Mouse (Mus musculus): ENCODE measurements at regions not wholly inside any gene's neighbourhood (a gene's known extent, or its start where the extent isn't known, plus 50 kb on each side); places are given as distances from the start of the nearest gene placed in this dataset.

DNA sequence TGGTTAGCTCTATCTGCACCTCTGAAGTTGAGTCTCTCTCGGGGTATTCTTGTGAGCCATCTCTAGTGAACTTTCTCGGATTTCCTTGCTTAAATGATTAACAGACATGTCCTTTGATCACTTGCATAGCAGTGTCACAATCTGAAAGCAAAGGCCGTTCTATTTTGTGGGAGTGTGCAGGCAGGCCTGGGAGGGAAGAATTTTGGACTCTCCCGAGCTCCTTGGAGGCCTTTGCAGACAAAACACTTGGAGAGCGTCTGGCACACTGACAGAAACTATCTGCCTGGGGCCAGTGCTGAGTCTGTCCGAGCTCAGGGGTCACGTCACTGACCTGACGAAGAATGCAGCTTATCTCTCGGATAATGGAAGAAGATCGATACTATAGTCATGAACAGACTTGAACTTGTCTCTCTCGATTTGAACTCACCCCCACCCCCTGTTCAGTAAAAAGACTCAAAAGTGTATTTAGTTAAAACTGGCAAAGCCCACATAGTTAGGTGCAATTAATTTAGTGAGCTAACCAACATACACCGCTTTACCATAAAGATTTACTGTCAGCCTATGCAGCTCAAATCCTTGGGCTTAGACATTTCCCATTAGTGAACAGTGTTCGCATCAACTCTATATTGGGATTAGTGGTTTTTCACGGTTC lies 92.2 kb upstream of the Zfp366 start:
- H3K36me3 ChIP-seq (ENCODE audit: control insufficient read depth, insufficient read depth, low read length): no peaks in the 10 kb centered on the region
- H3K27ac ChIP-seq (ENCODE audit: low read length): peak overlapping the region; percentile 1; the same call in 1 of the 2 replicates
- WGBS: 34% methylated on average over 14 of the region's 14 CpGs
- H3K9me3 ChIP-seq (ENCODE audit: control insufficient read depth, low read length): no peaks in the 10 kb centered on the region
- H3K4me3 ChIP-seq (ENCODE audit: low read length): no peak overlapping the region
- no peak overlapping the region for H3K9ac ChIP-seq (ENCODE audit: low read length)
- H3K4me2 ChIP-seq (ENCODE audit: low read depth, low read length): no peak overlapping the region
- H3K4me1 ChIP-seq (replicated peaks; ENCODE audit: control insufficient read depth, insufficient read depth, low read length): peaks cover 6% of the 10 kb centered on the region; the same call in 1 of the 2 replicates
- peak; percentile 45; the same call in 1 of the 2 replicates for ATAC-seq (ENCODE audit: low read depth)
- no peaks in the 10 kb centered on the region for H3K27me3 ChIP-seq (ENCODE audit: control insufficient read depth, insufficient read depth, low read depth, low read length)

DNA sequence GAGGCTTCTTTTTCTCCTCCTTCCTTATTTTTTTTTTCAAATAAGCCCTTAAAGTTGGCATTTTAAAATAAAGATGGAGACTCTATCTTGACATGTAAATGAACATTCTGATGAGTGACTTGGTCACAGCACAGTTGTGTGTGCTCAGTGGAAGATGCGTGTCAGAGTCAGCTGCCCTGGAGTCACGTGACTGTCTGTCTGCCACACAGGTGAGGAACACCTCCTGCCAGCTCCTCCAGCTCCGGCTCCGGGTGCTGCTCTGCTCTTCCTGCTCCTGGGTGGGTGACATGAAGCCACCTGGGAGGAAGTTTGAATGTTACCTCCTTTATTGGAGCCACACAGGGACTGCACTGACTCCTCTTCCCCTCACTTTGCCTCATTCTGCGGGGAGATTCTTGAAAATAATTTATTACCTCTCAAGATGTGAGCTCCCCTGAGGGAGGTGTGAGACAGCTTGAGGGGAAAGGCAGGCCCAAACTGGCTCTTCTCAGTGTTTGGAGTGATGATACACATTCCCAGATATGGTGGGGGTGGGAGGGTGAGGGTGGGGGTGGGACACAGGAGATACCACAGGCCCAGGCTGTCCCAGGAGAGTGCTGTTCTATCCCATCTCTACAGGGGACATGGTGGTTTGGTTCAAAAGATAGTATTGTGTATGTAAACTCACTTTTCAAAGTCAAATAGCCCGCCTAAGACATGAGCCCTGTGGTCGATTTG lies 92.9 kb upstream of the Zfp366 start:
- Histone ChIP-seq H3K4me1 (replicated peaks; ENCODE audit: control insufficient read depth, insufficient read depth, low read length) (peaks cover 6% of the 10 kb centered on the region; the same call in 1 of the 2 replicates), H3K36me3 (ENCODE audit: control insufficient read depth, insufficient read depth, low read length) (no peaks in the 10 kb centered on the region), H3K4me2 (ENCODE audit: low read depth, low read length) (no peak overlapping the region), H3K4me3 (ENCODE audit: low read length) (no peak overlapping the region), H3K9ac (ENCODE audit: low read length) (no peak overlapping the region), H3K9me3 (ENCODE audit: control insufficient read depth, low read length) (no peaks in the 10 kb centered on the region), H3K27me3 (ENCODE audit: control insufficient read depth, insufficient read depth, low read depth, low read length) (no peaks in the 10 kb centered on the region), H3K27ac (ENCODE audit: low read length) (no peak overlapping the region)
- ATAC-seq (ENCODE audit: low read depth): no peak
- 49% methylated on average over 7 of the region's 7 CpGs for WGBS

DNA sequence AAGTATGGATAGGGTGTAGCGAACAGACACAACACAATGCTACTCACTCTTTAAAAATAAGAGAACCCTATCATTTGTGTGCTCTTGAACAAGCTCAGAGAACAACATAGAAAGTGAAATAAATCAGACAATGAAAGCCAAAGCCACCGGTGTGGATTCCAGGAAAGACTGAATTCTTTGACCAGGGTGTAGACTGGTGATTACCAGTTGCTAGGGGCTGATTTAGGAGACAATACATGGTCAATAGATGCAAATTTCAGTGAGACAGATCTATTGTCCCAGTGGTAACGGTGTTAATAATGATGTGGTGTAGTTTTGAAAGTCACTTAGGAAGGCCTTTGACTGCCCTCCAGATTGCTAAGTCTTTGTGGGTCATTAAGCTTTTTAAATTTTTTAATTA lies 94.3 kb upstream of the Zfp366 start:
- ATAC-seq (ENCODE audit: low read depth): no peak
- no peaks in the 10 kb centered on the region for H3K27me3 ChIP-seq (ENCODE audit: control insufficient read depth, insufficient read depth, low read depth, low read length)
- H3K4me3 ChIP-seq (ENCODE audit: low read length): no peak overlapping the region
- H3K9me3 ChIP-seq (ENCODE audit: control insufficient read depth, low read length): no peaks in the 10 kb centered on the region
- no peaks in the 10 kb centered on the region for H3K36me3 ChIP-seq (ENCODE audit: control insufficient read depth, insufficient read depth, low read length)
- peaks cover 6% of the 10 kb centered on the region; the same call in 1 of the 2 replicates for H3K4me1 ChIP-seq (replicated peaks; ENCODE audit: control insufficient read depth, insufficient read depth, low read length)
- H3K27ac ChIP-seq (ENCODE audit: low read length): no peak overlapping the region
- 83% methylated on average over 3 of the region's 3 CpGs for WGBS
- H3K9ac ChIP-seq (ENCODE audit: low read length): no peak overlapping the region
- no peak overlapping the region for H3K4me2 ChIP-seq (ENCODE audit: low read depth, low read length)

DNA sequence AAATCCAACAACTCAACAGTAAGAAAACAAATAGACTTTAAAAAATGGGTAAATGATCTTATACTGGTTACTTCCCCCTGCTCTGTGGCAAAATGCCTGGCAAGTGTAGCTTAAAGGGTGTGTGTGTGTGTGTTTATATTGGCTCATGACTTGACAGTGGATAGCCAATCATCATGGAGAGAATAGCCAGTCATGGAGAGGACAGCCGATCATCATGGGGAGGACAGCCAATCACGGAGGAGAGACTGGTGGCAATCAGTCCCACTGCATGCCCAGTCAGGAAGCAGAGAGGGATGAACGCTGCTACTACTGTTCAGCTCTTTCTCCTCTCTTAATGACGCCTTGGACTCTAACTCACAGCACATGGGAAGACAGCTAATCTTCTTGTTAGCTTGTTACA lies 96.3 kb upstream of the Zfp366 start:
- no peaks in the 10 kb centered on the region for H3K9me3 ChIP-seq (ENCODE audit: control insufficient read depth, low read length)
- H3K4me3 ChIP-seq (ENCODE audit: low read length): no peak overlapping the region
- no peak overlapping the region for H3K27ac ChIP-seq (ENCODE audit: low read length)
- H3K36me3 ChIP-seq (ENCODE audit: control insufficient read depth, insufficient read depth, low read length): no peaks in the 10 kb centered on the region
- 83% methylated on average over 4 of the region's 4 CpGs for WGBS
- peaks cover 6% of the 10 kb centered on the region; the same call in 1 of the 2 replicates for H3K4me1 ChIP-seq (replicated peaks; ENCODE audit: control insufficient read depth, insufficient read depth, low read length)
- no peak overlapping the region for H3K4me2 ChIP-seq (ENCODE audit: low read depth, low read length)
- no peak overlapping the region for H3K9ac ChIP-seq (ENCODE audit: low read length)
- H3K27me3 ChIP-seq (ENCODE audit: control insufficient read depth, insufficient read depth, low read depth, low read length): no peaks in the 10 kb centered on the region
- ATAC-seq (ENCODE audit: low read depth): no peak

DNA sequence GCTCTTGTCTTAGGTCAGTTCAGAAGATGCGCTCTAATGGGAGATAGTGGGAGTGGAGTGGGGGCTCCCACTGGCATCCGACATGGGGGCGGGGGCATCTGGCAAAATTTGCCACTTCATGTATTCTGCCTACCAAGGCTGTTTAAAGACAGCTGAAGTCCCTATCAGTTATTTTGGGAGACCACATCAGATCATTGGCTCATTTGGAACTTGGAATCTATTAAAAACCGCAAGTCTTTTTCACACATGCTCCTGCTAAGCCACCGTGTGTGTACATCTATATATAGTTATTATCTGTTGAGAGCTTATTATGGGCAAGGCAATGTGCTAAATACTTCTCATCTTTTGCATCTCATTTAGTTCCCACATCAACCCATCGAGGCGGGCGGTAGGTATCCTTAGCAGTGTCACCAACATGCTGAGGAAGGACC lies 95.0 kb upstream of the 1700024P04Rik start:
- ATAC-seq (ENCODE audit: low read depth): no peak
- no peaks in the 10 kb centered on the region for H3K27me3 ChIP-seq (ENCODE audit: control insufficient read depth, insufficient read depth, low read depth, low read length)
- no peaks in the 10 kb centered on the region for H3K36me3 ChIP-seq (ENCODE audit: control insufficient read depth, insufficient read depth, low read length)

DNA sequence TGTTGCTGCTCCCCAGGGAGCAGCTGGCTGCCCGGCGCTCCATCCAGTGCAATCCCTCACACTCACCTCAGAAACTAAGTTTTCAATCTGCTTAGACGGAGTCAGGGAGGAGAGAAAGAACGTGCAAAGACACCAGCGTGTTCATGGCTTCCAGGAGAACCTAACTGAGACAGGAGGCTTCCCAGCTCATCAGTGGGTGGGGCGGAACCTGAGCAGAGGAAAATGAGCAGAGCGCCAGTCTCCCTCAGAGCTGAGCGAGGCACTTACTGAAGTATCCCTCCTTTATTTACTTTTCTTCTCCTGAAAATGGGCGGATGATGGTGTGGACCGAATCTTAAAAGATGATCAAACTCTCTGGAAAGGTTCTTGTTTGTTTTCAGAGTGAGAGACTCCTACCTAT lies 94.3 kb upstream of the 1700024P04Rik start:
- Histone ChIP-seq H3K27ac (ENCODE audit: low read length) (no peak overlapping the region), H3K4me2 (ENCODE audit: low read depth, low read length) (no peak overlapping the region), H3K9ac (ENCODE audit: low read length) (no peak overlapping the region), H3K9me3 (ENCODE audit: control insufficient read depth, low read length) (no peaks in the 10 kb centered on the region), H3K27me3 (ENCODE audit: control insufficient read depth, insufficient read depth, low read depth, low read length) (no peaks in the 10 kb centered on the region), H3K4me1 (replicated peaks; ENCODE audit: control insufficient read depth, insufficient read depth, low read length) (no peaks in the 10 kb centered on the region), H3K36me3 (ENCODE audit: control insufficient read depth, insufficient read depth, low read length) (no peaks in the 10 kb centered on the region), H3K4me3 (ENCODE audit: low read length) (no peak overlapping the region)
- 54% methylated on average over 10 of the region's 10 CpGs for WGBS
- ATAC-seq (ENCODE audit: low read depth): no peak

More for the DNA sequence above, 95.0 kb upstream of the 1700024P04Rik start:
- WGBS: 89% methylated on average over 8 of the region's 8 CpGs
- no peak overlapping the region for H3K27ac ChIP-seq (ENCODE audit: low read length)
- no peak overlapping the region for H3K9ac ChIP-seq (ENCODE audit: low read length)
- H3K4me3 ChIP-seq (ENCODE audit: low read length): no peak overlapping the region
- no peaks in the 10 kb centered on the region for H3K9me3 ChIP-seq (ENCODE audit: control insufficient read depth, low read length)
- H3K4me2 ChIP-seq (ENCODE audit: low read depth, low read length): no peak overlapping the region
- H3K4me1 ChIP-seq (replicated peaks; ENCODE audit: control insufficient read depth, insufficient read depth, low read length): no peaks in the 10 kb centered on the region

DNA sequence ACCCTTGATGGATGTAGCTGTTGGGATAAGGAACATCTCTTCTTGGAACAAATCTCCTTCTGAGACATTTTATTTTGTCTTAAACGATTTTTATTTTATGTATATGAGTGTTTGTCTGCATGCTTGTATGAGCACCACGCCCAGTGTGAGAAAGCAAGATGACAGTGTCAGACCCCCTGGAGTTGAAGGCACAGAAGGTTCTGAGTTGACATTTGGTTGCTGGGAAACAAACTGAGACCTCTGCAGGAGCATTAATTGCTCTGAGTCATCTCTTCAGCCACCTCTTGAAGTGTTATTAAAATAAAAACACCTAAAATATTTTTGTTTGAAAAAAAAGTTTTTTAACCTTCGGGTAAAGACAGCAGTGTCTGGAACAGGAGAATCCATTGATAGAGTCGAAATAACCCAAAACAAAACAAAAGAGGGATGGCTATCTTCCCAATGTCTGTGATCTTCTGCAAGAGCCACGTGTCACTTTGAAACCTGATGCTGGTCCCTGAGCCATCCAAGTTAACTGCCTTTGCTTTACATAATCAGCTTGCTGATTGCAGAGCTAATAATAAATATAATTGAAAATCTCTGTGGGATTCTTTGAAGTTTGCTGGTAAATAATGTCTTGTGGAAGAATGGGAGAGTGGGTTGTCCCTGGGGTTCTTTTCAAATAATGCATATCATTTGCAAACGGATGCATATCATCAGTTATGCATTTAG lies 92.8 kb upstream of the 1700024P04Rik start:
- ATAC-seq (ENCODE audit: low read depth): no peak
- no peaks in the 10 kb centered on the region for H3K27me3 ChIP-seq (ENCODE audit: control insufficient read depth, insufficient read depth, low read depth, low read length)
- H3K4me3 ChIP-seq (ENCODE audit: low read length): no peak overlapping the region
- no peak overlapping the region for H3K4me2 ChIP-seq (ENCODE audit: low read depth, low read length)
- H3K27ac ChIP-seq (ENCODE audit: low read length): no peak overlapping the region
- WGBS: 37% methylated on average over 6 of the region's 6 CpGs
- no peak overlapping the region for H3K9ac ChIP-seq (ENCODE audit: low read length)
- no peaks in the 10 kb centered on the region for H3K9me3 ChIP-seq (ENCODE audit: control insufficient read depth, low read length)
- H3K4me1 ChIP-seq (replicated peaks; ENCODE audit: control insufficient read depth, insufficient read depth, low read length): no peaks in the 10 kb centered on the region
- no peaks in the 10 kb centered on the region for H3K36me3 ChIP-seq (ENCODE audit: control insufficient read depth, insufficient read depth, low read length)

DNA sequence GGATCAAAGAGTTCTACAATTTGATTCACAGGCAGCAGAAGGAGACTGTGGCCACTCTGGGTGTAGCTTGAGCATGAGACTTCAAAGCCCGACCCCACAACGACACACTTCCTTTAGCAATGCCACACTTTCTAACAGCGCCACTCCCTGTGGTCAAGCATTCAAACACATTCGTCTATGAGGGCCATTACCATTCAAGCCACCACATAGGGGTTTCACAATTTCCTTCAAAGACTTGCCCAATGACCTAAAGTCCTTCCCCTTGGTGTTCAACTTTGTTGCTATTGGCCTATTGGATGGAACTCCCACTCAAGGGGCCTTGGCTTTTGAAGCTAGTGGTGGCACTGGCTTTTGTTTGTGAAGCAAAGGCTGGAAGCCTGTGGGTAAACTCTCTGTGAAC lies 91.1 kb upstream of the 1700024P04Rik start:
- H3K36me3 ChIP-seq (ENCODE audit: control insufficient read depth, insufficient read depth, low read length): no peaks in the 10 kb centered on the region
- H3K4me2 ChIP-seq (ENCODE audit: low read depth, low read length): no peak overlapping the region
- no peak overlapping the region for H3K9ac ChIP-seq (ENCODE audit: low read length)
- 83% methylated on average over 4 of the region's 4 CpGs for WGBS
- no peaks in the 10 kb centered on the region for H3K27me3 ChIP-seq (ENCODE audit: control insufficient read depth, insufficient read depth, low read depth, low read length)
- H3K9me3 ChIP-seq (ENCODE audit: control insufficient read depth, low read length): no peaks in the 10 kb centered on the region
- no peak overlapping the region for H3K4me3 ChIP-seq (ENCODE audit: low read length)
- H3K4me1 ChIP-seq (replicated peaks; ENCODE audit: control insufficient read depth, insufficient read depth, low read length): peaks cover 3% of the 10 kb centered on the region; the same call in 1 of the 2 replicates
- no peak overlapping the region for H3K27ac ChIP-seq (ENCODE audit: low read length)
- no peak for ATAC-seq (ENCODE audit: low read depth)

DNA sequence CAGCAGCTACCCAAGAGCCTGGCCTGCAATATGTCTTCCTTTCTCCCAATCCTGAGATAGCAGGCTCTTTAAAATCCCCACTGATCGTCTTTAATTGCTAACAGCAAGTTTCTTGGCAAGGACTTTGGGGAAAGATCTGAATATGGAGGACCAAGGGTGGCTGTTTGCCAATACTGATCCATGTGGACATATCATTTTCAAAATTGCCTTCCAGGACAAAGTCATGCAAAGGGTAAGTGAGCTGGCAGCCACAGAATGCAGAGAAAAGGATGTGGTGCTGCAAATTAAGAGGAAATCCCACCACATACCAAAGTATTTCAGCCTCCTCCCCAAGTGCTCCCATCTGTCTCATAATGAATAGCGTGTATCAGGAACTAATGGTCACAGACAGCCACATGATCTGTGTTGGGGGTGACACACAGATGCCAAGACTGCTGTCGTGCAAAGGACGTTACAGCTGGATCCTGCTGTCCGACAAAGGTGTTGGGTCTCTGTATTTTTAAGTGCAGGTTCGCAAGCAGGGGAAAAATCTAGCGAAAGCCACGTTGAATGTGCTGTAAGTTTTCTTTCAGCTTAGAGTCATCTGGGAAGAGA lies 87.6 kb upstream of the 1700024P04Rik start:
- peak; percentile 36; the same call in 1 of the 2 replicates for ATAC-seq (ENCODE audit: low read depth)
- Histone ChIP-seq H3K27me3 (ENCODE audit: control insufficient read depth, insufficient read depth, low read depth, low read length) (no peaks in the 10 kb centered on the region), H3K36me3 (ENCODE audit: control insufficient read depth, insufficient read depth, low read length) (no peaks in the 10 kb centered on the region), H3K4me3 (ENCODE audit: low read length) (no peak overlapping the region), H3K9me3 (ENCODE audit: control insufficient read depth, low read length) (no peaks in the 10 kb centered on the region), H3K27ac (ENCODE audit: low read length) (no peak overlapping the region), H3K4me1 (replicated peaks; ENCODE audit: control insufficient read depth, insufficient read depth, low read length) (peaks cover 3% of the 10 kb centered on the region; the same call in 1 of the 2 replicates), H3K9ac (ENCODE audit: low read length) (no peak overlapping the region), H3K4me2 (ENCODE audit: low read depth, low read length) (no peak overlapping the region)
- 57% methylated on average over 8 of the region's 8 CpGs for WGBS

Data from lung, embryonic 16.5 days (tissue).